Mouse (Mus musculus): ENCODE results near the gene Vmn1r3. TPM values are rescaled to one million over a fixed set of nuclear protein-coding genes. Genes with fewer than 3 reads are reported as not detected.
"Not testable (repeated sequence)": the region's sequence is repeated elsewhere in the genome, so short reads cannot be mapped to it uniquely, and the experiment has no call there.

The Vmn1r3 gene
- polyA plus RNA-seq (2017; shearing (Covaris generic)): not detected

- not testable (repeated sequence) for ATAC-seq
Observed at GRCm38 (mm10) chr4:3185258-3185657, at the start of gene Vmn1r3. Vmn1r3 (minus strand) TSS chr4:3185358.

- ATAC-seq: no peak
Observed at GRCm38 (mm10) chr4:3232053-3232452, 46.9 kb upstream of the Vmn1r3 start.

GRCm38 (mm10) chr4:3230908-3231684, 45.9 kb upstream of the Vmn1r3 start:
- peak; percentile 50 for ATAC-seq

- no peak for ATAC-seq
Observed at GRCm38 (mm10) chr4:3229532-3229931, 44.4 kb upstream of the Vmn1r3 start.

GRCm38 (mm10) chr4:3228476-3228875, 43.3 kb upstream of the Vmn1r3 start:
- no peak for ATAC-seq

- ATAC-seq: no peak
Observed at GRCm38 (mm10) chr4:3227751-3228150, 42.6 kb upstream of the Vmn1r3 start.

- ATAC-seq: no peak
Observed at GRCm38 (mm10) chr4:3226488-3226887, 41.3 kb upstream of the Vmn1r3 start.

- ATAC-seq: peak; percentile 73
Observed at GRCm38 (mm10) chr4:3225416-3225815, 40.3 kb upstream of the Vmn1r3 start.

- not testable (repeated sequence) for ATAC-seq
Observed at GRCm38 (mm10) chr4:3224848-3225247, 39.7 kb upstream of the Vmn1r3 start.

- not testable (repeated sequence) for ATAC-seq
Observed at GRCm38 (mm10) chr4:3223483-3224209, 38.5 kb upstream of the Vmn1r3 start.

GRCm38 (mm10) chr4:3216382-3216781, 31.2 kb upstream of the Vmn1r3 start:
- ATAC-seq: not testable (repeated sequence)

- not testable (repeated sequence) for ATAC-seq
Observed at GRCm38 (mm10) chr4:3213349-3213748, 28.2 kb upstream of the Vmn1r3 start.

GRCm38 (mm10) chr4:3209643-3210217, 24.6 kb upstream of the Vmn1r3 start:
- ATAC-seq: peak; percentile 100

GRCm38 (mm10) chr4:3176746-3177490, 8.2 kb downstream of the Vmn1r3 start:
- not testable (repeated sequence) for ATAC-seq

- ATAC-seq: not testable (repeated sequence)
Observed at GRCm38 (mm10) chr4:3176195-3176594, 9.0 kb downstream of the Vmn1r3 start.

- ATAC-seq: not testable (repeated sequence)
Observed at GRCm38 (mm10) chr4:3175756-3176155, 9.4 kb downstream of the Vmn1r3 start.

- ATAC-seq: not testable (repeated sequence)
Observed at GRCm38 (mm10) chr4:3174586-3174985, 10.6 kb downstream of the Vmn1r3 start.

GRCm38 (mm10) chr4:3167020-3167419, 18.1 kb downstream of the Vmn1r3 start, which contains the start of gene Vmn1r2:
Vmn1r2 (plus strand) TSS chr4:3167320.
- ATAC-seq: not testable (repeated sequence)

- no peak for ATAC-seq
Observed at GRCm38 (mm10) chr4:3165046-3165445, 20.1 kb downstream of the Vmn1r3 start.

- not testable (repeated sequence) for ATAC-seq
Observed at GRCm38 (mm10) chr4:3164429-3164828, 20.7 kb downstream of the Vmn1r3 start.

GRCm38 (mm10) chr4:3153320-3153719, 31.8 kb downstream of the Vmn1r3 start:
- not testable (repeated sequence) for ATAC-seq

- ATAC-seq: peak; percentile 61
Observed at GRCm38 (mm10) chr4:3147926-3148325, 37.2 kb downstream of the Vmn1r3 start.
